Mouse (Mus musculus): ENCODE data around the gene Jazf1. TPM values are rescaled to one million over a fixed set of nuclear protein-coding genes. Genes with fewer than 3 reads are reported as not detected.

The Jazf1 gene
- polyA plus RNA-seq (2016; fragmentation: Nextera tagmentation; extraction: Ambion mirVana), result 8.8 and 10.0 TPM in 2 replicates

GRCm38 (mm10) chr6:53067989-53068874 is at the start of gene Jazf1:
Gene Jazf1, minus strand, starts transcription at chr6:53068631.
- Histone ChIP-seq H3K4me1 (no peaks in the 10 kb centered on the region), H3K4me2 (replicated peaks) (peak within 1 kb of the TSS; percentile 71), H3K9me3 (no peaks in the 10 kb centered on the region), H3K4me3 (peak within 1 kb of the TSS; percentile 70), H3K27ac (no peak within 1 kb of the TSS; the same call in 1 of the 2 replicates), H3K27me3 (peaks cover 17% of the 10 kb centered on the region), H3K9ac (peak within 1 kb of the TSS; percentile 70), H3K36me3 (no peaks in the 10 kb centered on the region)
- ATAC-seq (ENCODE audit: insufficient number of reproducible peaks, insufficient read depth, low FRiP score, low TSS enrichment), result peak; percentile 77
- WGBS, result under 1% methylated on average over 65 of the region's 133 CpGs

- H3K4me2 ChIP-seq (replicated peaks), result no peak overlapping the region
- no peak overlapping the region for H3K27ac ChIP-seq
- H3K27me3 ChIP-seq, result no peaks in the 10 kb centered on the region
- no peak for ATAC-seq (ENCODE audit: insufficient number of reproducible peaks, insufficient read depth, low FRiP score, low TSS enrichment)
- no peaks in the 10 kb centered on the region for H3K9me3 ChIP-seq
- H3K36me3 ChIP-seq, result no peaks in the 10 kb centered on the region
- no peak overlapping the region for H3K4me3 ChIP-seq
- no peak overlapping the region for H3K9ac ChIP-seq
- WGBS, result 57% methylated on average over 1 of the region's 1 CpGs
- H3K4me1 ChIP-seq, result no peaks in the 10 kb centered on the region
Observed at GRCm38 (mm10) chr6:53117855-53118254, 49.4 kb upstream of the Jazf1 start.

DNA sequence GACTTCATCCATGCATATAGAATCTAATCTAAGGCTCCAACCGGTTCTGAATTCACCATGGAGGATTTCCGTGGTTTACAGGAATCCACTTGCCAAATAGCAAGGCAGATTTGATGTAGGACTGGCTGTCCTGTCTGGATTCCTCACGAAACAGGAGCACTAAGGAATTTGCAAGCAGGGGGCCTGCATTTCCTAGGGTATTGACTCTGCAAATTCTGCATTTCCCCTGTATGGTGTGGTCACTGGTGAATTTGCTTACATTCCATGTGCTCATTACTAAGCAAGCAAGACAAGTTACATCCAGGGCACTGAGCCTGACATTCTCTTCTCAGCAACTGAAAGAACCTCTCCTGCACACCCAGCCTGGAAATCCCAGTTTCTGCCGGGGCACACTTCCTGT is 18.4 kb upstream of the Jazf1 start:
- Histone ChIP-seq H3K9me3 (no peaks in the 10 kb centered on the region), H3K27ac (no peak overlapping the region), H3K4me1 (no peaks in the 10 kb centered on the region), H3K4me3 (no peak overlapping the region), H3K4me2 (replicated peaks) (no peak overlapping the region), H3K9ac (no peak overlapping the region), H3K27me3 (no peaks in the 10 kb centered on the region), H3K36me3 (no peaks in the 10 kb centered on the region)
- 33% methylated on average over 4 of the region's 4 CpGs for WGBS
- no peak for ATAC-seq (ENCODE audit: insufficient number of reproducible peaks, insufficient read depth, low FRiP score, low TSS enrichment)

GRCm38 (mm10) chr6:53081241-53081640 is 12.8 kb upstream of the Jazf1 start:
- no peak for ATAC-seq (ENCODE audit: insufficient number of reproducible peaks, insufficient read depth, low FRiP score, low TSS enrichment)
- no peak overlapping the region for H3K9ac ChIP-seq
- H3K4me1 ChIP-seq, result no peaks in the 10 kb centered on the region
- H3K9me3 ChIP-seq, result no peaks in the 10 kb centered on the region
- WGBS, result 76% methylated on average over 4 of the region's 4 CpGs
- H3K4me2 ChIP-seq (replicated peaks), result no peak overlapping the region
- H3K27me3 ChIP-seq, result no peaks in the 10 kb centered on the region
- no peak overlapping the region for H3K4me3 ChIP-seq
- H3K27ac ChIP-seq, result no peak overlapping the region
- H3K36me3 ChIP-seq, result no peaks in the 10 kb centered on the region

DNA sequence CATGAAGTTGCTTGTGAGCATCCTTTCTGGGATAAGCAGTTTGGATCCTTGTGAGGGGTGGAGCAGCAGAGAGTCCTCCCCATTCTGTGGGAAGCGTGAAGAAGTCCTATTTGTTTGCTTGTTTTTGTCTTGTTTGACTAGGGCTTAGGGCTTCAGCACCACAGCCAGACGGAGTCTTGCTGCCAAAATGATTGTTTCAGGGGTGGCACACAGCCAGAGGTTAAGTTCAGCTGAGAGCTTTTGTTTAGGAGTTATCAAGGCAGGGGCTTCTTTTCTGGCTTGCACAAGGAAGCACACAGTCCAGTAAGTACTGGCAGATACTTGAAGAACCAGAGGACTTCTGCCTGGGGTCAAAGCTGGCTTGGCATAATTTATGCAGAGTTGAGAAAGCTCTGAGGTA is 10.2 kb upstream of the Jazf1 start:
- Histone ChIP-seq H3K4me1 (no peaks in the 10 kb centered on the region), H3K4me3 (no peak overlapping the region), H3K9ac (no peak overlapping the region), H3K36me3 (no peaks in the 10 kb centered on the region), H3K9me3 (no peaks in the 10 kb centered on the region), H3K4me2 (replicated peaks) (no peak overlapping the region), H3K27ac (no peak overlapping the region), H3K27me3 (no peaks in the 10 kb centered on the region)
- WGBS, result 45% methylated on average over 2 of the region's 2 CpGs
- ATAC-seq (ENCODE audit: insufficient number of reproducible peaks, insufficient read depth, low FRiP score, low TSS enrichment), result no peak

DNA sequence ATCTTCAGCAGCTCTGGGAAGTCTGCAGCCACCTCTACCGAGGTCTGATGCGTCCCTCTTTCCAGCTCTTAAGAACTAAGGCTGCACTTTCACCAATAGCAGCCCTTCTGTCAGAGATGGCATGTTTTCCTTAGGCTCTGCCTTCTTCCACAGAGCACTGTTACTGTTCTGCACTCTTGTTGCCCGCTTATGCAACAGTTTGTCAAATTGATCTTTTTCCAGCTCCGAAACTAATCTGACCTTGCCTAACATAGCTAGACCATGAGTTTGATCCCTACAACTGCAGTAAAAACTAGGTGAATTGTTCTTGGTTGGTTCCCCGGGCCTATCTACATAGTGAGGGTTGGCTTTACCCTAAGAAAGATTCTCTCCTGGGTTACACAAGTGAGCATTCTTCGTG is 3.3 kb upstream of the Jazf1 start:
- no peak for ATAC-seq (ENCODE audit: insufficient number of reproducible peaks, insufficient read depth, low FRiP score, low TSS enrichment)

GRCm38 (mm10) chr6:53069976-53070575 is 1.6 kb upstream of the Jazf1 start:
- H3K4me1 ChIP-seq, result no peaks in the 10 kb centered on the region
- ATAC-seq (ENCODE audit: insufficient number of reproducible peaks, insufficient read depth, low FRiP score, low TSS enrichment), result no peak
- H3K27me3 ChIP-seq, result peaks cover 17% of the 10 kb centered on the region
- 38% methylated on average over 5 of the region's 5 CpGs for WGBS
- no peak overlapping the region for H3K27ac ChIP-seq
- no peak overlapping the region for H3K9ac ChIP-seq
- H3K4me2 ChIP-seq (replicated peaks), result no peak overlapping the region
- H3K4me3 ChIP-seq, result no peak overlapping the region
- H3K9me3 ChIP-seq, result no peaks in the 10 kb centered on the region
- no peaks in the 10 kb centered on the region for H3K36me3 ChIP-seq

More for the DNA sequence above, 3.3 kb upstream of the Jazf1 start:
- 83% methylated on average over 6 of the region's 6 CpGs for WGBS
- H3K36me3 ChIP-seq, result no peaks in the 10 kb centered on the region
- no peaks in the 10 kb centered on the region for H3K9me3 ChIP-seq
- H3K27me3 ChIP-seq, result peaks cover 15% of the 10 kb centered on the region
- no peak overlapping the region for H3K4me2 ChIP-seq (replicated peaks)
- H3K27ac ChIP-seq, result no peak overlapping the region
- no peak overlapping the region for H3K9ac ChIP-seq
- H3K4me3 ChIP-seq, result no peak overlapping the region
- H3K4me1 ChIP-seq, result no peaks in the 10 kb centered on the region

DNA sequence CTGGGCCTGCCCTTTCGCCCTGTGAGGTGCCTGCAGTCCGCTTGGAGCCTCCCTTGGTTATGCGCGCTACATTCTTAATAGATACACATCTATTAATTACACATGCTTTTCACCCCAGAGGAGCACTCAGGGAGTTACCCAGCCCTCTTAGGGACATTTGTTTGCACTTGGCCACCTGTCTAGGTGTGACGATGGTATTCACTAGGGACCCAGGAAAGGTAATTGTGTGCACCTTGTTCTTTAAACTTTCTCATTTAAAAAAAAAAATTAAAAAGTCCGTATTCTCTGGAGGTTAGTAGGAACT is 396 bp upstream of the Jazf1 start:
- H3K27ac ChIP-seq, result no peak overlapping the region; the same call in 1 of the 2 replicates

GRCm38 (mm10) chr6:53067446-53067988 is 914 bp downstream of the Jazf1 start:
- WGBS, result 3% methylated on average over 34 of the region's 41 CpGs
- peaks cover 17% of the 10 kb centered on the region for H3K27me3 ChIP-seq
- H3K4me1 ChIP-seq, result no peaks in the 10 kb centered on the region
- no peak for ATAC-seq (ENCODE audit: insufficient number of reproducible peaks, insufficient read depth, low FRiP score, low TSS enrichment)
- no peaks in the 10 kb centered on the region for H3K36me3 ChIP-seq
- H3K9ac ChIP-seq, result peak overlapping the region; percentile 70
- H3K4me3 ChIP-seq, result peak overlapping the region; percentile 70
- no peaks in the 10 kb centered on the region for H3K9me3 ChIP-seq
- no peak overlapping the region for H3K27ac ChIP-seq
- peak overlapping the region; percentile 71 for H3K4me2 ChIP-seq (replicated peaks)

More for the DNA sequence above, 396 bp upstream of the Jazf1 start:
- Histone ChIP-seq H3K27me3 (peaks cover 17% of the 10 kb centered on the region), H3K4me1 (no peaks in the 10 kb centered on the region), H3K9ac (no peak overlapping the region), H3K36me3 (no peaks in the 10 kb centered on the region), H3K9me3 (no peaks in the 10 kb centered on the region), H3K4me3 (peak overlapping the region; percentile 70), H3K4me2 (replicated peaks) (peak overlapping the region; percentile 71)
- no peak for ATAC-seq (ENCODE audit: insufficient number of reproducible peaks, insufficient read depth, low FRiP score, low TSS enrichment)
- WGBS, result 2% methylated on average over 6 of the region's 6 CpGs

GRCm38 (mm10) chr6:53066978-53067377 is 1.5 kb downstream of the Jazf1 start:
- Histone ChIP-seq H3K4me2 (replicated peaks) (peak overlapping the region; percentile 71), H3K27ac (no peak overlapping the region), H3K4me3 (no peak overlapping the region), H3K27me3 (peaks cover 17% of the 10 kb centered on the region), H3K4me1 (no peaks in the 10 kb centered on the region), H3K9ac (no peak overlapping the region), H3K36me3 (no peaks in the 10 kb centered on the region), H3K9me3 (no peaks in the 10 kb centered on the region)
- 47% methylated on average over 3 of the region's 3 CpGs for WGBS
- ATAC-seq (ENCODE audit: insufficient number of reproducible peaks, insufficient read depth, low FRiP score, low TSS enrichment), result no peak

GRCm38 (mm10) chr6:53064070-53064469 is 4.4 kb downstream of the Jazf1 start:
- 83% methylated on average over 4 of the region's 4 CpGs for WGBS
- no peak for ATAC-seq (ENCODE audit: insufficient number of reproducible peaks, insufficient read depth, low FRiP score, low TSS enrichment)
- Histone ChIP-seq H3K27ac (no peak overlapping the region), H3K27me3 (peaks cover 10% of the 10 kb centered on the region), H3K9ac (no peak overlapping the region), H3K4me3 (no peak overlapping the region), H3K4me2 (replicated peaks) (no peak overlapping the region), H3K4me1 (no peaks in the 10 kb centered on the region), H3K9me3 (no peaks in the 10 kb centered on the region), H3K36me3 (no peaks in the 10 kb centered on the region)

- no peak for ATAC-seq (ENCODE audit: insufficient number of reproducible peaks, insufficient read depth, low FRiP score, low TSS enrichment)
- H3K4me3 ChIP-seq, result no peak overlapping the region
- no peak overlapping the region for H3K4me2 ChIP-seq (replicated peaks)
- H3K9me3 ChIP-seq, result no peaks in the 10 kb centered on the region
- no peaks in the 10 kb centered on the region for H3K36me3 ChIP-seq
- WGBS, result 74% methylated on average over 2 of the region's 2 CpGs
- no peak overlapping the region for H3K27ac ChIP-seq
- no peaks in the 10 kb centered on the region for H3K27me3 ChIP-seq
- no peaks in the 10 kb centered on the region for H3K4me1 ChIP-seq
- no peak overlapping the region for H3K9ac ChIP-seq
Observed at GRCm38 (mm10) chr6:53054909-53055308, 13.5 kb downstream of the Jazf1 start.
